Mouse (Mus musculus): Measurements from ENCODE around the gene Cym. TPM values are rescaled to one million over a fixed set of nuclear protein-coding genes. Genes with fewer than 3 reads are reported as not detected.
A peak's percentile ranks its signal among the peaks of the same experiment; 100 is the strongest.

Cym gene
- total and polyA plus RNA-seq, 2 experiments from 2014 or later, result 0.22 to 0.53 TPM

DNA sequence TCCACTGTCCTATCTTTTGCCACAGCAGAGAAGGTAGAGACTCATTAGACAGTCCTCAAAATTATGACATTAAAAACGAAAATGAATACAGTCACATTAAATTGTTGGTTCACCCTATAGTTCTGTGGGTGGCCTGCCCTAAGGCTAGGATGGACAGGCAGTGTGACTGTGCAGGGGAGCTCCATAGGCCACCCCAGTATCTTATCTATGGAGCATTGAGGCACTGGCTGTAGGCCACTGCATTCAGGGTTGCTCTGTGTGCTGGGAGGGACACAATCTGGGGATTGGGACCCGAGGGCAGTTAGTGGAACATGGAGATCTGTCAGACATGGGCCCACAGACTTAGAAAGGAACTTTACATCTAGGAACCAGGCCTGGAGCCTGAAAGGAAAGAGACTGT is 12.4 kb upstream of the Cym start:
- DNase-seq (ENCODE audit: low spot score), result no peak

GRCm38 (mm10) chr3:107233351-107233813 is 11.8 kb upstream of the Cym start:
- ATAC-seq (ENCODE audit: insufficient read depth, low read depth) (peak; percentile 65), DNase-seq (ENCODE audit: low spot score) (peak; percentile 70)
- no peak overlapping the region for H3K4me3 ChIP-seq (ENCODE audit: low read depth, low read length)
- 7% methylated on average over 11 of the region's 11 CpGs for WGBS
- no peaks in the 10 kb centered on the region for H3K36me3 ChIP-seq (replicated peaks; ENCODE audit: control insufficient read depth, insufficient read depth, low read length)
- no peak for TF ChIP-seq EP300 (IDR thresholded peaks at IDR 0.05; ENCODE audit: low read depth)
- TF ChIP-seq CTCF (IDR thresholded peaks at IDR 0.05; ENCODE audit: low read depth), result peak; percentile 97
- H3K4me2 ChIP-seq (ENCODE audit: low read depth, low read length), result no peak overlapping the region; the same call in 1 of the 2 replicates
- no peak overlapping the region for H3K9ac ChIP-seq (replicated peaks; ENCODE audit: low read depth, low read length)
- H3K9me3 ChIP-seq (replicated peaks; ENCODE audit: control insufficient read depth, low read length), result no peaks in the 10 kb centered on the region
- no peaks in the 10 kb centered on the region; the same call in 1 of the 2 replicates for H3K4me1 ChIP-seq (ENCODE audit: control insufficient read depth, insufficient read depth)
- peaks cover 7% of the 10 kb centered on the region; the same call in 1 of the 2 replicates for H3K27me3 ChIP-seq (ENCODE audit: control insufficient read depth, insufficient read depth, low read length)
- no peak overlapping the region for H3K27ac ChIP-seq (ENCODE audit: low read depth)

More for the DNA sequence above, 12.4 kb upstream of the Cym start:
- H3K36me3 ChIP-seq (replicated peaks; ENCODE audit: control insufficient read depth, insufficient read depth, low read length), result no peaks in the 10 kb centered on the region
- H3K4me2 ChIP-seq (ENCODE audit: low read depth, low read length), result no peak overlapping the region
- H3K27me3 ChIP-seq (ENCODE audit: control insufficient read depth, insufficient read depth, low read length), result peaks cover 7% of the 10 kb centered on the region; the same call in 1 of the 2 replicates
- H3K9ac ChIP-seq (replicated peaks; ENCODE audit: low read depth, low read length), result no peak overlapping the region
- no peak for ATAC-seq (ENCODE audit: insufficient read depth, low read depth)
- TF ChIP-seq CTCF (IDR thresholded peaks at IDR 0.05; ENCODE audit: low read depth), result no peak
- TF ChIP-seq EP300 (IDR thresholded peaks at IDR 0.05; ENCODE audit: low read depth), result no peak
- no peaks in the 10 kb centered on the region; the same call in 1 of the 2 replicates for H3K4me1 ChIP-seq (ENCODE audit: control insufficient read depth, insufficient read depth)
- no peak overlapping the region for H3K4me3 ChIP-seq (ENCODE audit: low read depth, low read length)
- 18% methylated on average over 2 of the region's 2 CpGs for WGBS
- no peak overlapping the region for H3K27ac ChIP-seq (ENCODE audit: low read depth)
- H3K9me3 ChIP-seq (replicated peaks; ENCODE audit: control insufficient read depth, low read length), result no peaks in the 10 kb centered on the region

- WGBS, result 66% methylated on average over 4 of the region's 4 CpGs
- ATAC-seq (ENCODE audit: insufficient read depth, low read depth) (no peak), DNase-seq (ENCODE audit: low spot score) (no peak)
- Histone ChIP-seq H3K9me3 (replicated peaks; ENCODE audit: control insufficient read depth, low read length) (no peaks in the 10 kb centered on the region), H3K9ac (replicated peaks; ENCODE audit: low read depth, low read length) (no peak overlapping the region), H3K4me1 (ENCODE audit: control insufficient read depth, insufficient read depth) (no peaks in the 10 kb centered on the region; the same call in 1 of the 2 replicates), H3K4me2 (ENCODE audit: low read depth, low read length) (no peak overlapping the region), H3K27me3 (ENCODE audit: control insufficient read depth, insufficient read depth, low read length) (peaks cover 7% of the 10 kb centered on the region; the same call in 1 of the 2 replicates), H3K27ac (ENCODE audit: low read depth) (no peak overlapping the region), H3K4me3 (ENCODE audit: low read depth, low read length) (no peak overlapping the region), H3K36me3 (replicated peaks; ENCODE audit: control insufficient read depth, insufficient read depth, low read length) (no peaks in the 10 kb centered on the region)
- TF ChIP-seq CTCF (IDR thresholded peaks at IDR 0.05; ENCODE audit: low read depth) (no peak), EP300 (IDR thresholded peaks at IDR 0.05; ENCODE audit: low read depth) (no peak)
Measured at GRCm38 (mm10) chr3:107231202-107231601, 9.7 kb upstream of the Cym start.

DNA sequence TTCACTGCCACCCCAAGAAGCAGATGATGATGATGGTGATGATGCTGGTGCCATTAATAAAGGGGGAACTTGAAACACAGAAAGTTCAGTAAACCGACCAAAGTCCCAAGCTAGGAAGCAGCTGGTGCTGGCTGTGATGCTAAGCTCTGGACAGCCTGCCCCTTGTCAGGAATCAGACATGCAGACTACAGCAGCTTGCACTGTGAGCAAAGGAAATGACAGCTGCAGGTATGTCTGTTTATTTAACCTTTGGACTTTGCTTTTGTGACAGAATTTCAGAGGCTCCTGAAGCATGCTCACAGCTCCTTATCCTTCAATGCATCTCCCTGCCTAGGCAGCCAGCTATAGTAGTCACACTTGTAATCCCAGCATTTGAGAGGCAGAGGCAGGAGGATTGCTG is 9.0 kb upstream of the Cym start, which contains the start of gene A630076J17Rik:
TSS of gene A630076J17Rik (plus strand) at position 88 of the 400 bp plus-strand sequence.
- Histone ChIP-seq H3K27ac (ENCODE audit: low read depth) (no peak within 1 kb of the TSS), H3K9ac (replicated peaks; ENCODE audit: low read depth, low read length) (no peak within 1 kb of the TSS), H3K4me3 (ENCODE audit: low read depth, low read length) (no peak within 1 kb of the TSS), H3K4me1 (ENCODE audit: control insufficient read depth, insufficient read depth) (no peaks in the 10 kb centered on the region; the same call in 1 of the 2 replicates), H3K27me3 (ENCODE audit: control insufficient read depth, insufficient read depth, low read length) (peaks cover 7% of the 10 kb centered on the region; the same call in 1 of the 2 replicates), H3K4me2 (ENCODE audit: low read depth, low read length) (no peak within 1 kb of the TSS), H3K36me3 (replicated peaks; ENCODE audit: control insufficient read depth, insufficient read depth, low read length) (no peaks in the 10 kb centered on the region), H3K9me3 (replicated peaks; ENCODE audit: control insufficient read depth, low read length) (no peaks in the 10 kb centered on the region)
- 40% methylated on average over 1 of the region's 1 CpGs for WGBS
- ATAC-seq (ENCODE audit: insufficient read depth, low read depth) (no peak), DNase-seq (ENCODE audit: low spot score) (no peak)
- TF ChIP-seq CTCF (IDR thresholded peaks at IDR 0.05; ENCODE audit: low read depth) (no peak), EP300 (IDR thresholded peaks at IDR 0.05; ENCODE audit: low read depth) (no peak)

DNA sequence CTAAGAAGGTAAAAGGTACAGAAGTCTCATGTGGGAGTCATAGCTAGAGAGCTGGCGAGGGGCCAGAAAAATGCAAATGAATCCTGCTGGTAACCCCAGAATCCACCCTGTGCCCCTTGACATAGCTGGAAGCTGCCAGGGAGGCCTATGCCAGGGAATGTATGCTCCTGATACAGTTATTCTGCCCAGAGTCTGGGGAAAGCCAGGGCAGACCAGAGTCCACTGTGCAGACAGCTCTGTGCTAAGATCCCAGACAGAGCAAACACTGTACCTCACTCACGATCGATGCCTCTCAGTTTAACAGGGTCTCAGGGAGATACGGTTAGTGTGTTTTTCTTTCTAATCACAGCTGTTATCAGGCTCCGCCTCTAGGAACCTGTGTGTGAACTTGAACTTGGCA is 8.3 kb upstream of the Cym start:
- Histone ChIP-seq H3K9me3 (replicated peaks; ENCODE audit: control insufficient read depth, low read length) (no peaks in the 10 kb centered on the region), H3K27ac (ENCODE audit: low read depth) (no peak overlapping the region), H3K36me3 (replicated peaks; ENCODE audit: control insufficient read depth, insufficient read depth, low read length) (no peaks in the 10 kb centered on the region), H3K4me1 (ENCODE audit: control insufficient read depth, insufficient read depth) (no peaks in the 10 kb centered on the region; the same call in 1 of the 2 replicates), H3K4me3 (ENCODE audit: low read depth, low read length) (no peak overlapping the region), H3K4me2 (ENCODE audit: low read depth, low read length) (no peak overlapping the region), H3K27me3 (ENCODE audit: control insufficient read depth, insufficient read depth, low read length) (peaks cover 7% of the 10 kb centered on the region; the same call in 1 of the 2 replicates), H3K9ac (replicated peaks; ENCODE audit: low read depth, low read length) (no peak overlapping the region)
- no peak for TF ChIP-seq CTCF (IDR thresholded peaks at IDR 0.05; ENCODE audit: low read depth)
- no peak for TF ChIP-seq EP300 (IDR thresholded peaks at IDR 0.05; ENCODE audit: low read depth)
- WGBS, result 36% methylated on average over 5 of the region's 5 CpGs
- no peak for DNase-seq (ENCODE audit: low spot score)
- no peak for ATAC-seq (ENCODE audit: insufficient read depth, low read depth)

- H3K27ac ChIP-seq (ENCODE audit: low read depth), result no peak overlapping the region
- no peak for DNase-seq (ENCODE audit: low spot score)
- H3K36me3 ChIP-seq (replicated peaks; ENCODE audit: control insufficient read depth, insufficient read depth, low read length), result no peaks in the 10 kb centered on the region
- 77% methylated on average over 5 of the region's 5 CpGs for WGBS
- TF ChIP-seq CTCF (IDR thresholded peaks at IDR 0.05; ENCODE audit: low read depth), result no peak
- no peak for TF ChIP-seq EP300 (IDR thresholded peaks at IDR 0.05; ENCODE audit: low read depth)
- ATAC-seq (ENCODE audit: insufficient read depth, low read depth), result no peak
- H3K4me2 ChIP-seq (ENCODE audit: low read depth, low read length), result no peak overlapping the region
- H3K9ac ChIP-seq (replicated peaks; ENCODE audit: low read depth, low read length), result no peak overlapping the region
- H3K9me3 ChIP-seq (replicated peaks; ENCODE audit: control insufficient read depth, low read length), result peaks cover 2% of the 10 kb centered on the region; the same call in 1 of the 2 replicates
- H3K27me3 ChIP-seq (ENCODE audit: control insufficient read depth, insufficient read depth, low read length), result peaks cover 7% of the 10 kb centered on the region; the same call in 1 of the 2 replicates
- no peaks in the 10 kb centered on the region; the same call in 1 of the 2 replicates for H3K4me1 ChIP-seq (ENCODE audit: control insufficient read depth, insufficient read depth)
- H3K4me3 ChIP-seq (ENCODE audit: low read depth, low read length), result no peak overlapping the region
Measured at GRCm38 (mm10) chr3:107229221-107229620, 7.7 kb upstream of the Cym start.

All from heart, postnatal 0 days (tissue).